Mouse (Mus musculus) limb, embryonic 11.5 days (tissue): Measurements from ENCODE around the gene Acadm. TPM values are rescaled to one million over a fixed set of nuclear protein-coding genes. Genes with fewer than 3 reads are reported as not detected.

Source experiments
- ATAC-seq: fragments of 200-750 bp; cut with Nextera tagmentation; 2 replicates; pipeline ENCODE4 v1.8.0; 2017; ENCODE audit warnings: low read depth; ENCODE audit not compliant: insufficient number of reproducible peaks, low FRiP score, low TSS enrichment
- DNase-seq: peaks from one replicate; pipeline ENCODE4 v3.0.0-alpha.2; 2015; ENCODE audit warnings: low spot score
- H3K27ac ChIP-seq: fragments of 300-500 bp; sonication (generic); replicated peaks from 2 replicates; pipeline ENCODE4 v1.5.1; 2014; ENCODE audit warnings: low read depth, mild to moderate bottlenecking, low read length
- H3K27me3 ChIP-seq: fragments of 300-500 bp; sonication (generic); 2 replicates; pipeline ENCODE4 v1.6.1; 2014; ENCODE audit warnings: mild to moderate bottlenecking, low read length, mixed read lengths; ENCODE audit not compliant: control insufficient read depth, insufficient read depth
- H3K36me3 ChIP-seq: fragments of 300-500 bp; sonication (generic); 2 replicates; pipeline ENCODE4 v1.6.1; 2014; ENCODE audit warnings: mild to moderate bottlenecking, low read length, moderate library complexity, mixed read lengths; ENCODE audit not compliant: control insufficient read depth, insufficient read depth
- H3K4me1 ChIP-seq: fragments of 300-500 bp; sonication (generic); 2 replicates; pipeline ENCODE4 v1.6.1; 2014; ENCODE audit warnings: low read length, mixed read lengths; ENCODE audit not compliant: control insufficient read depth, insufficient read depth
- H3K4me2 ChIP-seq: fragments of 300-500 bp; sonication (generic); 2 replicates; pipeline ENCODE4 v1.6.1; 2014; ENCODE audit warnings: low read depth, mild to moderate bottlenecking, moderate library complexity; ENCODE audit not compliant: severe bottlenecking
- H3K4me3 ChIP-seq: fragments of 300-500 bp; sonication (generic); 2 replicates; pipeline ENCODE4 v1.5.1; 2014; ENCODE audit warnings: low read depth, low read length
- H3K9ac ChIP-seq: fragments of 300-500 bp; sonication (generic); 2 replicates; pipeline ENCODE4 v1.6.1; 2014; ENCODE audit warnings: mild to moderate bottlenecking, low read length
- H3K9me3 ChIP-seq: fragments of 300-500 bp; sonication (generic); 2 replicates; pipeline ENCODE4 v1.6.1; 2016; ENCODE audit warnings: low read length; ENCODE audit not compliant: control insufficient read depth
- WGBS: fragments of 180-500 bp; shearing (Covaris S2); extraction: QIAGEN DNeasy Blood & Tissue Kit; methylation state at CpG from one replicate; pipeline ENCODE4 v1.1.7; 2014; 5-methylcytosine and 5-hydroxymethylcytosine counted together
- polyA plus RNA-seq: library from polyadenylated mRNA; unstranded; fragments of >200 nt; fragmentation: Nextera tagmentation; extraction: Ambion mirVana; gene quantifications from 2 replicates; pipeline ENCODE4 v1.2.1, GENCODE M21; 2014

Acadm gene
- polyA plus RNA-seq, 1 experiment from 2014 or later = 43.9 TPM

GRCm38 (mm10) chr3:153901904-153902303 lies 42.5 kb downstream of the Acadm start:
- Histone ChIP-seq H3K9me3 (no peaks in the 10 kb centered on the region), H3K9ac (no peak overlapping the region), H3K4me1 (no peaks in the 10 kb centered on the region), H3K36me3 (peaks cover 16% of the 10 kb centered on the region), H3K27ac (no peak overlapping the region), H3K4me3 (no peak overlapping the region), H3K4me2 (no peak overlapping the region), H3K27me3 (no peaks in the 10 kb centered on the region)
- DNase-seq (no peak), ATAC-seq (no peak)
- 83% methylated on average over 1 of the region's 1 CpGs for WGBS

GRCm38 (mm10) chr3:153897216-153897615 lies 47.2 kb downstream of the Acadm start:
- no peak overlapping the region for H3K4me3 ChIP-seq
- 80% methylated on average over 6 of the region's 6 CpGs for WGBS
- no peaks in the 10 kb centered on the region for H3K36me3 ChIP-seq
- no peaks in the 10 kb centered on the region for H3K9me3 ChIP-seq
- H3K27me3 ChIP-seq = no peaks in the 10 kb centered on the region
- H3K4me2 ChIP-seq = no peak overlapping the region
- H3K27ac ChIP-seq = no peak overlapping the region
- no peak overlapping the region for H3K9ac ChIP-seq
- no peaks in the 10 kb centered on the region for H3K4me1 ChIP-seq
- DNase-seq = no peak
- no peak for ATAC-seq

GRCm38 (mm10) chr3:153895454-153895853 lies 49.0 kb downstream of the Acadm start:
- DNase-seq (no peak), ATAC-seq (no peak)
- no peak overlapping the region for H3K27ac ChIP-seq
- no peaks in the 10 kb centered on the region for H3K9me3 ChIP-seq
- no peak overlapping the region for H3K9ac ChIP-seq
- 84% methylated on average over 3 of the region's 3 CpGs for WGBS
- no peaks in the 10 kb centered on the region for H3K27me3 ChIP-seq
- no peak overlapping the region for H3K4me3 ChIP-seq
- no peaks in the 10 kb centered on the region for H3K36me3 ChIP-seq
- no peak overlapping the region for H3K4me2 ChIP-seq
- no peaks in the 10 kb centered on the region for H3K4me1 ChIP-seq

GRCm38 (mm10) chr3:153889188-153889781 lies 55.1 kb downstream of the Acadm start:
- Histone ChIP-seq H3K9ac (no peak overlapping the region), H3K4me2 (no peak overlapping the region), H3K27me3 (no peaks in the 10 kb centered on the region), H3K27ac (no peak overlapping the region), H3K36me3 (no peaks in the 10 kb centered on the region), H3K4me3 (no peak overlapping the region), H3K4me1 (no peaks in the 10 kb centered on the region), H3K9me3 (no peaks in the 10 kb centered on the region)
- WGBS = 85% methylated on average over 7 of the region's 8 CpGs
- no peak for DNase-seq
- no peak for ATAC-seq

GRCm38 (mm10) chr3:153888141-153888540 lies 56.3 kb downstream of the Acadm start:
- Histone ChIP-seq H3K36me3 (no peaks in the 10 kb centered on the region), H3K9ac (no peak overlapping the region), H3K9me3 (no peaks in the 10 kb centered on the region), H3K27me3 (no peaks in the 10 kb centered on the region), H3K27ac (no peak overlapping the region), H3K4me1 (no peaks in the 10 kb centered on the region), H3K4me3 (no peak overlapping the region), H3K4me2 (no peak overlapping the region)
- 80% methylated on average over 6 of the region's 6 CpGs for WGBS
- no peak for DNase-seq
- ATAC-seq = no peak

- no peaks in the 10 kb centered on the region for H3K36me3 ChIP-seq
- H3K27me3 ChIP-seq = no peaks in the 10 kb centered on the region
- H3K9ac ChIP-seq = no peak overlapping the region
- H3K4me1 ChIP-seq = no peaks in the 10 kb centered on the region
- no peak overlapping the region for H3K4me3 ChIP-seq
- no peaks in the 10 kb centered on the region for H3K9me3 ChIP-seq
- no peak overlapping the region for H3K4me2 ChIP-seq
- ATAC-seq (no peak), DNase-seq (no peak)
- no peak overlapping the region for H3K27ac ChIP-seq
Measured at GRCm38 (mm10) chr3:153886296-153886695, 58.1 kb downstream of the Acadm start.

Other genes starting within 250 kb of the Acadm start
- gene St6galnac3, start 219.5 kb downstream of the Acadm start, polyA plus RNA-seq = 50.7 and 51.2 TPM in 2 replicates
- 0.24 and 0.32 TPM in 2 replicates for gene Asb17, start 100.4 kb downstream of the Acadm start, polyA plus RNA-seq
- 0.11 TPM in 1 of 2 replicates, not detected in the other for gene Msh4, start 38.5 kb downstream of the Acadm start, polyA plus RNA-seq
- 41.8 and 49.5 TPM in 2 replicates for gene Rabggtb, start 31.6 kb downstream of the Acadm start, polyA plus RNA-seq
- 0.24 and 0.39 TPM in 2 replicates for gene Slc44a5, start 28.8 kb upstream of the Acadm start, polyA plus RNA-seq